29 mouse cellular contexts compared by ENCODE assay signal in genomic region chr10:29180210-29180609, GRCm38 (mm10). TPM values are rescaled to one million over a fixed set of nuclear protein-coding genes. Genes with fewer than 3 reads are reported as not detected.
DNase-seq lines count a peak whose midpoint lies in the region; ATAC-seq lines count a peak whose summit lies in the region.
"Had no signal": no experiment of that assay in that cellular context is flagged by ENCODE, and none has a peak within 500 bp of the region (broad histone marks: within the 10 kb centered on the region; RNA-seq: fewer than 3 reads in every experiment).

No protein-coding gene starts in this region.

- no peaks in the 10 kb centered on the region for H3K27me3 ChIP-seq in hindbrain, embryonic 12.5 days
- no peaks in the 10 kb centered on the region for H3K27me3 ChIP-seq in hindbrain, embryonic 13.5 days
- no peaks in the 10 kb centered on the region for H3K27me3 ChIP-seq in midbrain, embryonic 12.5 days
- H3K27me3 ChIP-seq in midbrain, embryonic 16.5 days (ENCODE audit: control insufficient read depth, insufficient read depth, low read depth, low read length), result no peaks in the 10 kb centered on the region
- H3K27me3 ChIP-seq: embryonic facial prominence, embryonic 15.5 days had no signal

- H3K4me2 ChIP-seq in hindbrain, embryonic 12.5 days (replicated peaks), result no peak overlapping the region
- no peak overlapping the region for H3K4me2 ChIP-seq in hindbrain, embryonic 13.5 days
- no peak overlapping the region for H3K4me2 ChIP-seq in midbrain, embryonic 12.5 days (replicated peaks)
- no peak overlapping the region for H3K4me2 ChIP-seq in midbrain, embryonic 16.5 days (ENCODE audit: low read length)
- H3K4me2 ChIP-seq: embryonic facial prominence, embryonic 15.5 days; heart, embryonic 11.5 days had no signal

- WGBS in hindbrain, embryonic 12.5 days, result 65% methylated on average over 3 of the region's 3 CpGs
- WGBS in hindbrain, embryonic 13.5 days, result 42% methylated on average over 3 of the region's 3 CpGs
- WGBS in midbrain, embryonic 12.5 days, result 74% methylated on average over 3 of the region's 3 CpGs
- WGBS in midbrain, embryonic 16.5 days, result 47% methylated on average over 3 of the region's 3 CpGs

- H3K4me1 ChIP-seq in hindbrain, embryonic 12.5 days, result no peaks in the 10 kb centered on the region
- peaks cover 2% of the 10 kb centered on the region; the same call in 1 of the 2 replicates for H3K4me1 ChIP-seq in hindbrain, embryonic 13.5 days (replicated peaks)
- no peaks in the 10 kb centered on the region for H3K4me1 ChIP-seq in midbrain, embryonic 12.5 days
- 0 out of 2 replicates have a peak, but pooled peaks cover 2% of the 10 kb centered on the region for H3K4me1 ChIP-seq in midbrain, embryonic 16.5 days (ENCODE audit: control insufficient read depth, insufficient read depth, low read length)
- H3K4me1 ChIP-seq: embryonic facial prominence, embryonic 15.5 days had no signal

- no peaks in the 10 kb centered on the region for H3K9me3 ChIP-seq in hindbrain, embryonic 12.5 days (replicated peaks)
- H3K9me3 ChIP-seq in hindbrain, embryonic 13.5 days, result no peaks in the 10 kb centered on the region
- H3K9me3 ChIP-seq in midbrain, embryonic 12.5 days, result no peaks in the 10 kb centered on the region
- no peaks in the 10 kb centered on the region for H3K9me3 ChIP-seq in midbrain, embryonic 16.5 days (replicated peaks; ENCODE audit: control insufficient read depth, low read length, poor library complexity, severe bottlenecking)
- H3K9me3 ChIP-seq: embryonic facial prominence, embryonic 15.5 days had no signal

- no peak overlapping the region for H3K4me3 ChIP-seq in hindbrain, embryonic 12.5 days
- H3K4me3 ChIP-seq in hindbrain, embryonic 13.5 days, result no peak overlapping the region
- no peak overlapping the region for H3K4me3 ChIP-seq in midbrain, embryonic 12.5 days
- no peak overlapping the region for H3K4me3 ChIP-seq in midbrain, embryonic 16.5 days (ENCODE audit: low read depth, low read length)
- H3K4me3 ChIP-seq: embryonic facial prominence, embryonic 15.5 days; gastrocnemius, adult 2 months had no signal

- peaks cover 46% of the 10 kb centered on the region for H3K36me3 ChIP-seq in hindbrain, embryonic 12.5 days
- H3K36me3 ChIP-seq in hindbrain, embryonic 13.5 days, result peaks cover 63% of the 10 kb centered on the region
- peaks cover 50% of the 10 kb centered on the region for H3K36me3 ChIP-seq in midbrain, embryonic 12.5 days
- peaks cover 18% of the 10 kb centered on the region for H3K36me3 ChIP-seq in midbrain, embryonic 16.5 days (ENCODE audit: control insufficient read depth, insufficient read depth, low read length)
- H3K36me3 ChIP-seq: embryonic facial prominence, embryonic 15.5 days had no signal

- peak; percentile 51; the same call in 1 of the 2 replicates for ATAC-seq in hindbrain, embryonic 12.5 days (ENCODE audit: low FRiP score)
- ATAC-seq in hindbrain, embryonic 13.5 days (ENCODE audit: low FRiP score), result no peak
- peak; percentile 65; the same call in 1 of the 2 replicates for ATAC-seq in midbrain, embryonic 12.5 days (ENCODE audit: low FRiP score, low read depth)
- ATAC-seq in midbrain, embryonic 16.5 days, result no peak
- ATAC-seq: activated CD4-positive, CD25-positive, alpha-beta regulatory T cell, adult 4 months; forebrain, embryonic 14.5 days; forebrain, postnatal 0 days; hindbrain, embryonic 16.5 days had no signal

- no peak overlapping the region for H3K27ac ChIP-seq in hindbrain, embryonic 12.5 days
- no peak overlapping the region for H3K27ac ChIP-seq in hindbrain, embryonic 13.5 days
- no peak overlapping the region for H3K27ac ChIP-seq in midbrain, embryonic 12.5 days (replicated peaks)
- no peak overlapping the region for H3K27ac ChIP-seq in midbrain, embryonic 16.5 days (ENCODE audit: low read length)
- H3K27ac ChIP-seq: embryonic facial prominence, embryonic 15.5 days; gastrocnemius, adult 2 months had no signal

- DNase-seq in embryo, embryonic 10.5 days (ENCODE audit: low spot score), result peak; percentile 2
- no peak for DNase-seq in embryo, embryonic 9.5 days (ENCODE audit: extremely low spot score)
- DNase-seq in mesoderm, embryonic 11.5 days (ENCODE audit: low read depth, low spot score), result peak; percentile 14
- no peak for DNase-seq in adrenal gland, adult 18-20 months (ENCODE audit: low spot score in 2 of 2)
- DNase-seq: adrenal gland, postnatal 10 days; adrenal gland, postnatal 36 days; cerebellum, adult 18-20 months; cerebellum, adult 9-10 months; cerebellum, postnatal 14 days; forebrain, postnatal 0 days; gastrocnemius, adult 2 months; gastrocnemius, postnatal 14 days; heart, adult 11 months had no signal

- no peak overlapping the region for H3K9ac ChIP-seq in hindbrain, embryonic 12.5 days
- H3K9ac ChIP-seq in hindbrain, embryonic 13.5 days, result no peak overlapping the region
- no peak overlapping the region for H3K9ac ChIP-seq in midbrain, embryonic 12.5 days (replicated peaks)
- no peak overlapping the region for H3K9ac ChIP-seq in midbrain, embryonic 16.5 days (ENCODE audit: low read depth, low read length)
- H3K9ac ChIP-seq: embryonic facial prominence, embryonic 15.5 days; forebrain, postnatal 0 days had no signal

RNA-seq across cellular contexts. Expression of gene Gm49353, which starts 18.5 kb away (rescaled TPM):
- 5.2 and 6.7 TPM in 2 replicates for polyA plus RNA-seq in hindbrain, embryonic 12.5 days (2016; fragmentation: Nextera tagmentation; extraction: Ambion mirVana)
- polyA plus RNA-seq in hindbrain, embryonic 13.5 days (2015; fragmentation: Nextera tagmentation; extraction: Ambion mirVana), result 11.7 and 15.4 TPM in 2 replicates
- polyA plus RNA-seq in midbrain, embryonic 12.5 days (2016; fragmentation: Nextera tagmentation; extraction: Ambion mirVana), result 5.2 and 7.4 TPM in 2 replicates
- polyA plus RNA-seq in midbrain, embryonic 16.5 days (2015; fragmentation: Nextera tagmentation; extraction: Ambion mirVana), result 10.6 and 15.6 TPM in 2 replicates
- 1 to 10 TPM; 2.5 to 3.8 TPM for total RNA-seq in adrenal gland, adult 18-20 months (2021)
- total RNA-seq: gastrocnemius, adult 2 months; gastrocnemius, postnatal 14 days; gastrocnemius, postnatal 4 days; heart, adult 8-10 months; heart, postnatal 25 days; hematopoietic stem cell, adult 5-6 weeks had no signal
- polyA plus RNA-seq: activated CD4-positive, CD25-positive, alpha-beta regulatory T cell, adult 4 months; embryonic facial prominence, embryonic 11.5 days; heart, embryonic 11.5 days; heart, embryonic 14.5 days; heart, postnatal 0 days had no signal

RNA-seq across cellular contexts. Expression of gene 9330159F19Rik, which starts 31.2 kb away (rescaled TPM):
- polyA plus RNA-seq in hindbrain, embryonic 12.5 days (2016; fragmentation: Nextera tagmentation; extraction: Ambion mirVana), result 13.5 TPM in 2 replicates
- 25.5 and 26.3 TPM in 2 replicates for polyA plus RNA-seq in hindbrain, embryonic 13.5 days (2015; fragmentation: Nextera tagmentation; extraction: Ambion mirVana)
- 12.6 and 14.7 TPM in 2 replicates for polyA plus RNA-seq in midbrain, embryonic 12.5 days (2016; fragmentation: Nextera tagmentation; extraction: Ambion mirVana)
- 35.1 and 39.6 TPM in 2 replicates for polyA plus RNA-seq in midbrain, embryonic 16.5 days (2015; fragmentation: Nextera tagmentation; extraction: Ambion mirVana)
- 1 to 10 TPM; 5.7 to 9.2 TPM for total RNA-seq in adrenal gland, adult 18-20 months (2021)
- total RNA-seq: hematopoietic stem cell, adult 5-6 weeks had no signal
- polyA plus RNA-seq: heart, postnatal 0 days had no signal

RNA-seq across cellular contexts. Expression of gene Soga3, which starts 36.6 kb away (rescaled TPM):
- polyA plus RNA-seq in hindbrain, embryonic 12.5 days (2016; fragmentation: Nextera tagmentation; extraction: Ambion mirVana), result 72.8 and 90.4 TPM in 2 replicates
- 86.1 and 99.0 TPM in 2 replicates for polyA plus RNA-seq in hindbrain, embryonic 13.5 days (2015; fragmentation: Nextera tagmentation; extraction: Ambion mirVana)
- polyA plus RNA-seq in midbrain, embryonic 12.5 days (2016; fragmentation: Nextera tagmentation; extraction: Ambion mirVana), result 72.7 and 86.7 TPM in 2 replicates
- polyA plus RNA-seq in midbrain, embryonic 16.5 days (2015; fragmentation: Nextera tagmentation; extraction: Ambion mirVana), result 124 and 138 TPM in 2 replicates
- total RNA-seq in adrenal gland, adult 18-20 months (2021), result 1 to 10 TPM; 9.5 to 9.7 TPM
- total RNA-seq: gastrocnemius, adult 2 months; gastrocnemius, postnatal 14 days; heart, postnatal 25 days; hematopoietic stem cell, adult 5-6 weeks had no signal
- polyA plus RNA-seq: activated CD4-positive, CD25-positive, alpha-beta regulatory T cell, adult 4 months had no signal

Comparison
In these comparisons a context has a peak if more than half of its experiments do, and no peak if none do; other contexts are left out.
1. DNase-seq: peak in embryo, embryonic 10.5 days (single experiment) and mesoderm, embryonic 11.5 days (single experiment); none in embryo, embryonic 9.5 days (single experiment) and adrenal gland, adult 18-20 months (0 of 2).
2. ATAC-seq: peak in hindbrain, embryonic 12.5 days (single experiment) and midbrain, embryonic 12.5 days (single experiment); none in hindbrain, embryonic 13.5 days (single experiment) and midbrain, embryonic 16.5 days (single experiment).